Mouse (Mus musculus) heart, postnatal 25 days (tissue): ENCODE data around the gene Ift122. TPM values are rescaled to one million over a fixed set of nuclear protein-coding genes. Genes with fewer than 3 reads are reported as not detected.
"Not testable (repeated sequence)": the region's sequence is repeated elsewhere in the genome, so short reads cannot be mapped to it uniquely, and the experiment has no call there.

Source experiments
- DNase-seq: peaks from one replicate; pipeline ENCODE4 v3.0.0; 2022; ENCODE audit warnings: low spot score
- intact Hi-C: fragments of 180-260 bp; cut with DNase I; formaldehyde crosslinking; loops from one replicate; pipeline ENCODE4 v1.15.1; 2025
- total RNA-seq, 2 experiments: library from RNA; stranded (reverse); gene quantifications; 2 replicates each; pipeline ENCODE4 v1.2.3; 2021

Ift122 gene
- 10 to 100 TPM; 11.4 to 11.7 TPM for total RNA-seq

DNA sequence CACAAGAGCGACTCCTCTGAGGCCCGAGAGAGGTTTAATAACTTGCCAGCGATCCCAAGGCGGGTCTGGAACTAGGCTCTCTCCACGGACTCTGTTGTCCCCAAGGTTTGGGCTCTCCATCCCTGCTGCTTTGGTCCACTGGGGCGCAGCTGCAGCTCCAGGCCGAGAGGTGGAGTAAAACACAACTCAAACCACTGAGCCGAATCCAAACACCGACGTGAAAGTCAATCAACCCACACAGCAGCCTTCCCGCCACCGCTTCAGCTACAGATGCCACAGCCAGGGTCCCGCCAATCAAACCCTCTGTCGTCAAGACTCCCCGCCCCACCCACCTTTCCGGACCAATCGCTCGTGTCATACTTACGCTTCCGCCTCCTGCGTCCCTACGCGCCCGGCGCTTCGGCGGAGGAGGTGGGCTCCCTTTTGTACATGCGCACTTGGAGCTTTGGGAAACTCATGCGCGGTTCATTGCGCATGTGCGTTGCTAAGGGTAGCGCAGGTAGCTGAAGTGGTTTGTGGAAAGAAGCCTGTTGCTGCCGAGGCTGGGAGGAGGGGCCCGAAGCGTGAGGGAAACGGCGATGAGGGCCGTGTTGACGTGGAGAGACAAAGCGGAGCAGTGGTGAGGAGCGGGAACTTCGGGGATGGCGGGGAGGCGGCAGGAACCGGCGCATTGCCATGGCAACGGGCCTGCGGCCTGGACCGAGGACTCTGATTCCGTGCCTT lies at the start of gene Ift122, which contains the start of gene Mbd4:
Gene Ift122, plus strand, starts transcription at position 380 of the 723 bp plus-strand sequence.
Gene Mbd4, minus strand, starts transcription at position 281 of the 723 bp plus-strand sequence.
- intact Hi-C loops = loop anchor here (5.0 kb wide), 1 partner anchor 44 kb away; no protein-coding TSS in a partner anchor

GRCm38 (mm10) chr6:115803541-115804382 lies 49.5 kb upstream of the Ift122 start:
- intact Hi-C loops = loop anchor here (2.0 to 5.0 kb wide), 2 partner anchors 75 to 196 kb away; no protein-coding TSS in a partner anchor
- no peak for DNase-seq

More for the DNA sequence above, at the start of gene Ift122, which contains the start of gene Mbd4:
- peak; percentile 98 for DNase-seq

DNA sequence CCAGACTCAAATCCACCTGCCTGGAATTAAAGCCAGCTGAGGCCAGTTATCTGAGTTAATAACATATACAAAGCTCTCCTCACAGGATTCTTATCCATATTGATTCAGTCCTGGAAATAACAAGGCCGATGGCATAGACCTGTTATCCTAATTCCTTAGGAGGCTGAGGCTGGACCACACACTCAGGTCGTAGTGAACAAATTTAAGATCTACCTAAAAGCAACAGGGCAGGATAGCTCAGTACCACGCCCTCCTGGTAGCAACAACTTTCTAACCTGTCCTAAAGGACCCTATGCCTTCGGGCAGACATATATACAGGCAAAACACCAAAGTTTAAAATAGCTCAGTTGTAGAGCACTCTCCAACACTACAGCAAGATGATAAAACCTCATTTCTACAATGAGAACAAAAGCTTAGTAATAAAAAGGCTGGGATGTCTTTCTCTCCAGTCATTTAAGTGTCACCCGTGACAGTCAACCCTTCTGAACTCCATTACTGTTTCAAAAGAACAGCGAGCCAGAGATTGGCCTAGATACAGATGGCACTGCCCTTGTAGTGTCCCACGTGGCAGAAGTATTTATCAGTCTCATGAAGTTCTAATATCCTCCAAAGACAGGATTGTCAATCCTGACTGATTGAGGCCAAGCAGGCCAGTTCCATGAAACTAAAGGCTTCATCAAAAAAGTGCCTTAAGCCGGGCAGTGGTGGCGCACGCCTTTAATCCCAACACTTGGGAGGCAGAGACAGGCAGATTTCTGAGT lies 48.7 kb upstream of the Ift122 start:
- DNase-seq = no peak
- intact Hi-C loops = loop anchor here (5.0 kb wide), 1 partner anchor 197 kb away; no protein-coding TSS in a partner anchor

GRCm38 (mm10) chr6:115807464-115808195 lies 45.6 kb upstream of the Ift122 start:
- DNase-seq = no peak
- intact Hi-C loops = no loop called here

DNA sequence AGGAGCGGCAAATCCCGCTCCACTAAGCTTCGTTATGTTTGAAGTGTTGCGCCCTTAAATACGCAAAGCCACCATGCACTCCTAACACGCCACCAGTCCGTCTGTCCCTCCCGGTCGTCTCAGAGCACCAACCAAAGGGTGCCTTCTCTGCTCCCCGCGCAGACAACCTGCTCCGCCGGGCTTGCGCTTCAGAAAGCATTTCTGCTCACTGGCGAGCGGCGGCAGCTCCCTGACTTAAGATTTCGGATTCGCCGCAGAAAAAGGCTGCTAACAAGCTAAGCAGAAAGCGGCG lies 45.1 kb upstream of the Ift122 start:
- no peak for DNase-seq
- intact Hi-C loops = no loop called here

DNA sequence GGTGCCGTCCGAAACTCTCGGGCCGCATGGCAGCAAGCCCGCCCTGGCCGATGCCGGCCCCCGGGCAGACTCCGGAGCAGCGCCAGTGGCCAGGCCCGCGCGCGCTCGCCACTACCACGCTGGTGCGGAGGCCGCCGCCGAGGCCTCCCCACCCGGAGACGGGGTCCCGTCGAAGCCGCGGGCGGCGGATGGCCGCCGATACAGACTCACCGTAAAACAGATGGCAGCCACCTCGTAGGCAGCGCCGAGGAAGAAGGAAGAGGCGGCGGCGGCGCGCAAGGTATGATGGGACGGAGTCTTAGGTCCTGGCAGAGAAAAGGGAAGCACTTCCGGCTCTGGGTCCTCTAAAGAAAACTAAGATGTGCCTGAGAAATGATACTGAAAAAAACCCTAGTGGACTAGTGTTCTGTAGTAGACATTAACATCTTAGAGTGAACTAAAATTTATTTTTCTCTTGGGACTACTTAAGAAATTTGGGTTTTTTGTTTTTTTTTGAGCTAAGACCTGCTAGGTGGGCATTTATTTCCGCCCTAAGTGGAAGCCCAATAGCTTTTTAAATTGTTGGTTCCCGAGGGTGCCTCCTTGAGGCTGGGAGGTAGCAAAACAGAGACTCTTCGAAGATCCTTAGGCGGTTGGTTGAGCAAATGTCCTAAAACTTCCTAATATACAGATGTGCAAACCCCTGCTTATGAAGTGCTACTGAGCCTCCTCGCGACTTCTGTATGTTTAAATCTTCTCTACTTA lies 44.6 kb upstream of the Ift122 start, which contains the start of gene Rpl32:
Gene Rpl32, minus strand, starts transcription at position 260 of the 744 bp plus-strand sequence.
- peak; percentile 75 for DNase-seq
- intact Hi-C loops = no loop called here

DNA sequence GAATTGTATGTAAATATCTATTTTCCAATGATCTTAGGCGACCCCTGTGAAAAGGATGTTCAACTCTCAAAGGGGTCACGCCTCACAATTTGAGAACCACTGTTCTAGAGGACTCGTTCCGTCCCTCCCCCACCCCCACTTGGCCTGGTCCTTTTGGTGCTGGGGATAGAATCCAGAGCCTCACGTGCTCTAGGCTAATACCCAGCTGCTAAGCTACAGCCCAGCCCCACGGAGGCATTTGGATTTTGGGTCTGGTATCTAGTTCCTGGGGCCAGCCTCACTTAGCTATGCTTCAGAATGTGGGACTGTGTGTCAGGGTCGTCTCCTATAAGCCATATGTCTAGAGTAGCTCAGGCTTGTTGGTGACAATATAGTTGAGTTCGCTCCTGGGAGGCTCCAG lies 41.7 kb upstream of the Ift122 start:
- no peak for DNase-seq

GRCm38 (mm10) chr6:115814104-115814503 lies 39.2 kb upstream of the Ift122 start:
- intact Hi-C loops = no loop called here
- peak; percentile 47 for DNase-seq

More for the DNA sequence above, 41.7 kb upstream of the Ift122 start:
- intact Hi-C loops = no loop called here

DNA sequence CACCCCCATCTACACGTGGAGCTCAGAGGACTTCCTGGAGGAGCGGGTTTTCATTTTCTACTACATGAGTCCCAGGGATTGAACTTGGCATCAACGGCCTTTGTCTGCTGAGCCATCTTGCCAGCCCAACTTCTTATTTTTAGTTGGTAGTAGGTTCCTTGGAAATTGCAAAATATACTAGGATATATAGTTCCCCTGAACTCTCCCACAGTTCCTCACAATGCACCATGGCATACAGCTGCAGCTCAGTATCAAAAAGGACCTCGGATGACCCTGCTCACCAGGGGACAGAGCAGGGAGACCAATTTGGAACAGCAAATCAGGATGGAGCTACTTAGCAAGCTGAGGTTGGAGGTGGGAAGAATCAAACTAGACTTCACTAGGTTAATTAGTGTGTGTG lies 38.2 kb upstream of the Ift122 start:
- intact Hi-C loops = no loop called here
- no peak for DNase-seq

DNA sequence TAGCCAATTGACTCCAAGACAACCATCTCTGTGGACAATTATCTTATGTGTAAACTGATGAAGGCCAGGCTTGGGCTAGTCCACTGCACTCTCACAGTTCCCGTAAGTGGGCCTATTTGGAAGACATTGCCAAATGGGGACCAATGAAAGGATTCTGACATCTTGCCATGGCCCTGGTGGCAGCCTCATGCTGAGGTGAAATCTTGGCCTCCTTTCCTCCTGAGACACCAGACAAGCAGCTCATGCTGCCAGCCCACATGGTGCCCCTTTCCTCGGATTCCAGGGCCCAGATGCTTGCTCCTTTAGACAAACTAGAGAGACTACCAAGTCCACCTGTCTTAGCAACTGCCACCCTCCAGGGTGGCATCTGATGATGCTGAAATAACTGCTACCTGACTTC lies 35.1 kb upstream of the Ift122 start:
- intact Hi-C loops = no loop called here
- no peak for DNase-seq

- intact Hi-C loops = no loop called here
- DNase-seq = no peak
Measured at GRCm38 (mm10) chr6:115821216-115821993, 31.9 kb upstream of the Ift122 start.

GRCm38 (mm10) chr6:115823850-115824464 lies 29.3 kb upstream of the Ift122 start:
- intact Hi-C loops, DNase-seq: not testable (repeated sequence)

DNA sequence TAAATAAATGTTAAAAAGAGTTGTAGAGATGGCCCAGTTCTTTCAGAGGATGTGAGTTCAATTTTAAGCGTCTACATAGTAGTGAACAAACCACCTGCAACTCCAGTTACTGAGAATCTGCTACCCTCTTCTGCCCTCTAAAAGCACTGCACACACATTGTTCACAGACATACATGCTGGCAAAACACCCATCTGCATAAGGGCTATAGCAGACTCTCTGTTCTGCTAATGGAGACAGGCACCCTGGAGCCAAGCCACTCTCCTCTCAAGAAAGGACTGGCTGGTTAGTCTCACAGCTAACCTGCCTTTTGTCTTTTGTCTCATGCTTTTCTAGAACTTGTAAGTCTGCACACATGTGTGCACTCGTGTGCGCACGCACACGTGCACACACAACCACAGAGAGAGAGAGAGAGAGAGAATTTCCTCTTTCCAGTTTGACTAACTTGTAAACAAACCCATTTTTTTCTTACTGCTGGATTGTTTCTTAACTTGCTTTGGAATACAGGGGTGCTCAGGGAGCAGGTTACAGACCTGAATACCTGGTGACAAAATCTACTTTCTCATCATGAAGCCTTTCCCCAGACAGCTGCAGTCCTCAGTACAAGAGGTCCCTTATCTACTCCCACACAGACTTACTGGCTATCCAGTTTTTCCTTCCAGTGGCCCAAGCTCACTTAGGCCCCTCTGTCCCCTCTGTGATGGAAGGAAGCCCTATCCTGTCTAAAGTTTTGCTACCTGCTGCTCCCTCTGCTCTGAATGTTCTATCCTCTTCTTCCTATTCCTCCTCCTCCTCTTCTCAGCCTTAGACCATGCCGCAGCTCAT lies 22.3 kb upstream of the Ift122 start:
- no peak for DNase-seq
- intact Hi-C loops = no loop called here

- no peak for DNase-seq
- intact Hi-C loops = no loop called here
Measured at GRCm38 (mm10) chr6:115832152-115832850, 21.0 kb upstream of the Ift122 start.

DNA sequence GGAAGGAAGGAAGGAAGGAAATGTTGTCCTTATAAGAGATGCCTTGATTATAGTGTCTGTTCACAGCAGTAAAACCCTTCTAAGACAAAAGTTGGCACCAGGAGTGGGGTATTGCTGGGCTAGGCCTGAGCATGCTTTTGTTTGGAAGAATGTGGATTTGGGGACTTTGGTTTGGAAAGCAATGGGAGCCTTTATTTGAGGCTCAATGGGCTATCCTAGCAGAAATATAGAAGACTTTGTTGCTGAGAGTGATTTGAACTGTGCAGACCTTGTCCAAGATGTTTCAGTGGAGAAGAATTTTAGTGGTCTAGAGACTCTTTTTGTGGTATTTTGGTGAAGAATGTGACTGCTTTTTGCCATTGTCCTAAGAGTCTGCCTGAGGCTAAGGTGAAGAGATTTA lies 19.4 kb upstream of the Ift122 start:
- intact Hi-C loops = no loop called here

GRCm38 (mm10) chr6:115838161-115838597 lies 15.1 kb upstream of the Ift122 start, which contains the start of gene Efcab12:
Gene Efcab12, minus strand, starts transcription at chr6:115838412.
- DNase-seq = peak; percentile 31
- intact Hi-C loops = no loop called here

More for the DNA sequence above, 19.4 kb upstream of the Ift122 start:
- no peak for DNase-seq
